Mouse (Mus musculus): ENCODE measurements around the gene Stap2. TPM values are rescaled to one million over a fixed set of nuclear protein-coding genes. Genes with fewer than 3 reads are reported as not detected.

Gene Stap2
- polyA plus RNA-seq, 1 experiment = 0.46 TPM

GRCm38 (mm10) chr17:56016382-56016781, 11.0 kb upstream of the Stap2 start:
- Histone ChIP-seq H3K79me2 (ENCODE audit: control insufficient read depth, insufficient read depth) (peaks cover 11% of the 10 kb centered on the region), H3K27me3 (ENCODE audit: control insufficient read depth, insufficient read depth, insufficient read length) (no peaks in the 10 kb centered on the region), H3K4me3 (no peak overlapping the region), H3ac (ENCODE audit: control insufficient read depth, insufficient read length) (no peak overlapping the region), H3K36me3 (ENCODE audit: control insufficient read depth, insufficient read depth) (peaks cover 26% of the 10 kb centered on the region), H3K4me2 (ENCODE audit: low read depth) (no peak overlapping the region)
- TF ChIP-seq MAX (IDR thresholded peaks at IDR 0.05; ENCODE audit: low read depth) (no peak), CEBPB (IDR thresholded peaks at IDR 0.05; ENCODE audit: insufficient read depth, poor library complexity, severe bottlenecking) (no peak), TCF3 (IDR thresholded peaks at IDR 0.05; ENCODE audit: insufficient read length, low read depth) (no peak), REST (IDR thresholded peaks at IDR 0.05; ENCODE audit: insufficient read depth, insufficient read length) (no peak), E2F4 (IDR thresholded peaks at IDR 0.05; ENCODE audit: insufficient read depth) (no peak), POLR2AphosphoS2 (IDR thresholded peaks at IDR 0.05; ENCODE audit: insufficient read length, low read depth) (peak; percentile 62), TCF12 (IDR thresholded peaks at IDR 0.05; ENCODE audit: insufficient read depth, poor library complexity, severe bottlenecking) (no peak), MYOD1 (IDR thresholded peaks at IDR 0.05; ENCODE audit: control insufficient read depth in 1 of 3, insufficient read length in 2 of 3, low read depth in 2 of 3) (no peak), POLR2A (IDR thresholded peaks at IDR 0.05; ENCODE audit: insufficient read length, low read depth) (peak; percentile 57), USF1 (IDR thresholded peaks at IDR 0.05; ENCODE audit: low read depth) (no peak), MYOG (IDR thresholded peaks at IDR 0.05; ENCODE audit: control insufficient read depth in 1 of 3, insufficient read depth in 1 of 3, insufficient read length in 2 of 3, low read depth in 2 of 3) (no peak), SRF (IDR thresholded peaks at IDR 0.05; ENCODE audit: control insufficient read depth, insufficient read length, low read depth) (no peak)

GRCm38 (mm10) chr17:56015293-56015692, 9.9 kb upstream of the Stap2 start:
- TF ChIP-seq SRF (IDR thresholded peaks at IDR 0.05; ENCODE audit: control insufficient read depth, insufficient read length, low read depth) (no peak), REST (IDR thresholded peaks at IDR 0.05; ENCODE audit: insufficient read depth, insufficient read length) (no peak), MYOD1 (IDR thresholded peaks at IDR 0.05; ENCODE audit: control insufficient read depth in 1 of 3, insufficient read length in 2 of 3, low read depth in 2 of 3) (no peak), MAX (IDR thresholded peaks at IDR 0.05; ENCODE audit: low read depth) (no peak), MYOG (IDR thresholded peaks at IDR 0.05; ENCODE audit: control insufficient read depth in 1 of 3, insufficient read depth in 1 of 3, insufficient read length in 2 of 3, low read depth in 2 of 3) (no peak), POLR2AphosphoS2 (IDR thresholded peaks at IDR 0.05; ENCODE audit: insufficient read length, low read depth) (no peak), TCF3 (IDR thresholded peaks at IDR 0.05; ENCODE audit: insufficient read length, low read depth) (no peak), USF1 (IDR thresholded peaks at IDR 0.05; ENCODE audit: low read depth) (no peak), E2F4 (IDR thresholded peaks at IDR 0.05; ENCODE audit: insufficient read depth) (no peak), POLR2A (IDR thresholded peaks at IDR 0.05; ENCODE audit: insufficient read length, low read depth) (no peak), TCF12 (IDR thresholded peaks at IDR 0.05; ENCODE audit: insufficient read depth, poor library complexity, severe bottlenecking) (no peak), CEBPB (IDR thresholded peaks at IDR 0.05; ENCODE audit: insufficient read depth, poor library complexity, severe bottlenecking) (no peak)
- Histone ChIP-seq H3ac (ENCODE audit: control insufficient read depth, insufficient read length) (no peak overlapping the region), H3K4me3 (no peak overlapping the region), H3K36me3 (ENCODE audit: control insufficient read depth, insufficient read depth) (peaks cover 26% of the 10 kb centered on the region), H3K79me2 (ENCODE audit: control insufficient read depth, insufficient read depth) (peaks cover 4% of the 10 kb centered on the region), H3K4me2 (ENCODE audit: low read depth) (no peak overlapping the region), H3K27me3 (ENCODE audit: control insufficient read depth, insufficient read depth, insufficient read length) (no peaks in the 10 kb centered on the region)

- TF ChIP-seq USF1 (IDR thresholded peaks at IDR 0.05; ENCODE audit: low read depth) = no peak
- TF ChIP-seq REST (IDR thresholded peaks at IDR 0.05; ENCODE audit: insufficient read depth, insufficient read length) = no peak
- no peak for TF ChIP-seq TCF3 (IDR thresholded peaks at IDR 0.05; ENCODE audit: insufficient read length, low read depth)
- no peak overlapping the region for H3ac ChIP-seq (ENCODE audit: control insufficient read depth, insufficient read length)
- peaks cover 7% of the 10 kb centered on the region for H3K79me2 ChIP-seq (ENCODE audit: control insufficient read depth, insufficient read depth)
- H3K4me3 ChIP-seq = no peak overlapping the region
- no peaks in the 10 kb centered on the region for H3K27me3 ChIP-seq (ENCODE audit: control insufficient read depth, insufficient read depth, insufficient read length)
- H3K4me2 ChIP-seq (ENCODE audit: low read depth) = no peak overlapping the region
- H3K36me3 ChIP-seq (ENCODE audit: control insufficient read depth, insufficient read depth) = peaks cover 26% of the 10 kb centered on the region
Measured at GRCm38 (mm10) chr17:56011441-56011840, 6.1 kb upstream of the Stap2 start.

- H3K36me3 ChIP-seq (ENCODE audit: control insufficient read depth, insufficient read depth) = peaks cover 21% of the 10 kb centered on the region
- no peak for TF ChIP-seq SRF (IDR thresholded peaks at IDR 0.05; ENCODE audit: control insufficient read depth, insufficient read length, low read depth)
- TF ChIP-seq POLR2A (IDR thresholded peaks at IDR 0.05; ENCODE audit: insufficient read length, low read depth) = no peak
- TF ChIP-seq POLR2AphosphoS2 (IDR thresholded peaks at IDR 0.05; ENCODE audit: insufficient read length, low read depth) = no peak
- no peak for TF ChIP-seq TCF12 (IDR thresholded peaks at IDR 0.05; ENCODE audit: insufficient read depth, poor library complexity, severe bottlenecking)
- no peak for TF ChIP-seq TCF3 (IDR thresholded peaks at IDR 0.05; ENCODE audit: insufficient read length, low read depth)
- TF ChIP-seq REST (IDR thresholded peaks at IDR 0.05; ENCODE audit: insufficient read depth, insufficient read length) = no peak
- no peak for TF ChIP-seq USF1 (IDR thresholded peaks at IDR 0.05; ENCODE audit: low read depth)
- no peak for TF ChIP-seq MYOG (IDR thresholded peaks at IDR 0.05; ENCODE audit: control insufficient read depth in 1 of 3, insufficient read depth in 1 of 3, insufficient read length in 2 of 3, low read depth in 2 of 3)
- TF ChIP-seq MYOD1 (IDR thresholded peaks at IDR 0.05; ENCODE audit: control insufficient read depth in 1 of 3, insufficient read length in 2 of 3, low read depth in 2 of 3) = no peak
- peaks cover 7% of the 10 kb centered on the region for H3K79me2 ChIP-seq (ENCODE audit: control insufficient read depth, insufficient read depth)
- no peaks in the 10 kb centered on the region for H3K27me3 ChIP-seq (ENCODE audit: control insufficient read depth, insufficient read depth, insufficient read length)
- H3ac ChIP-seq (ENCODE audit: control insufficient read depth, insufficient read length) = no peak overlapping the region
- H3K4me3 ChIP-seq = peak overlapping the region; percentile 55
- peak overlapping the region; percentile 100 for H3K4me2 ChIP-seq (ENCODE audit: low read depth)
Measured at GRCm38 (mm10) chr17:56010681-56011080, 5.3 kb upstream of the Stap2 start.

- no peaks in the 10 kb centered on the region for H3K27me3 ChIP-seq (ENCODE audit: control insufficient read depth, insufficient read depth, insufficient read length)
- peak overlapping the region; percentile 55 for H3K4me3 ChIP-seq
- peaks cover 7% of the 10 kb centered on the region for H3K79me2 ChIP-seq (ENCODE audit: control insufficient read depth, insufficient read depth)
- peak overlapping the region; percentile 100 for H3K4me2 ChIP-seq (ENCODE audit: low read depth)
- peaks cover 16% of the 10 kb centered on the region for H3K36me3 ChIP-seq (ENCODE audit: control insufficient read depth, insufficient read depth)
- H3ac ChIP-seq (ENCODE audit: control insufficient read depth, insufficient read length) = peak overlapping the region; percentile 39
- TF ChIP-seq MAX (IDR thresholded peaks at IDR 0.05; ENCODE audit: low read depth) (no peak), SRF (IDR thresholded peaks at IDR 0.05; ENCODE audit: control insufficient read depth, insufficient read length, low read depth) (no peak), MYOD1 (IDR thresholded peaks at IDR 0.05; ENCODE audit: control insufficient read depth in 1 of 3, insufficient read length in 2 of 3, low read depth in 2 of 3) (no peak)
Measured at GRCm38 (mm10) chr17:56010255-56010654, 4.9 kb upstream of the Stap2 start.
